Mouse (Mus musculus): ENCODE data around the gene Cdk5rap1. TPM values are rescaled to one million over a fixed set of nuclear protein-coding genes. Genes with fewer than 3 reads are reported as not detected.

The Cdk5rap1 gene
- polyA plus RNA-seq (2011; ENCODE audit: insufficient read depth, insufficient read length, low read depth, missing spikeins) = 23.8 and 27.1 TPM in 2 replicates

GRCm38 (mm10) chr2:154372842-154373500 lies at the start of gene Cdk5rap1:
Gene Cdk5rap1, minus strand, starts transcription at chr2:154373010.
- Histone ChIP-seq H3K27ac (ENCODE audit: insufficient read depth, low read length) (0 out of 2 replicates have a peak within 1 kb of the TSS, but pooled peaks have one; percentile 5), H3K9me3 (replicated peaks; ENCODE audit: control insufficient read depth, insufficient read depth, low read length, poor library complexity, severe bottlenecking) (no peaks in the 10 kb centered on the region), H3K4me3 (ENCODE audit: low read depth, low read length) (peak within 1 kb of the TSS; percentile 78), H3K27me3 (ENCODE audit: control insufficient read depth, insufficient read depth, low read length, poor library complexity, severe bottlenecking) (no peaks in the 10 kb centered on the region), H3K4me1 (ENCODE audit: control insufficient read depth, insufficient read depth, low read length) (no peaks in the 10 kb centered on the region), H3K9ac (ENCODE audit: low read depth, poor library complexity, severe bottlenecking) (peak within 1 kb of the TSS; percentile 80), H3K36me3 (ENCODE audit: control insufficient read depth, insufficient read depth, low read length, poor library complexity, severe bottlenecking) (no peaks in the 10 kb centered on the region; the same call in 1 of the 2 replicates)
- TF ChIP-seq EP300 (IDR thresholded peaks at IDR 0.05; ENCODE audit: insufficient read depth, low read depth, low read length) (no peak), CTCF (IDR thresholded peaks at IDR 0.05; ENCODE audit: low read depth, low read length) (no peak), POLR2A (IDR thresholded peaks at IDR 0.05; ENCODE audit: insufficient read depth, low read length) (no peak)

DNA sequence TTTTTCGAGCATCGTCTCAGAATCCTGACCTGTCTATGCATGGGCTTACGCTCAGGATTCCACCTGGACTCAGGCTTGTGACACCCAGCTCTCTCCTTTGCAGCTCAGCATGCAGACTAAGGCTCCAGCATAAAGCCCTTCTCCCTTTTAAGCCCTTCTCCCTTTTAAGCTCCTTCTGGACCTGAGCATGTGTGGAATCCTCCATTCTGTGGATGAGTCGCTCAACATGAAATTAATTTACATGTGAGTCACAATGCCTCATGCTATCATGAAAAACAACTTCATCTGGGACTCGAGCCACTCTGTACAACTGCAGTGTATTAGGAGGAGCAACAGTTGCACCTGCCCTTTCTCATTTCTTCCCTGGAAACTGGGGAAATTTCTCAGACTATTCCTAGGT lies 49.4 kb upstream of the Cdk5rap1 start:
- no peak for TF ChIP-seq CTCF (IDR thresholded peaks at IDR 0.05; ENCODE audit: low read depth, low read length)
- Histone ChIP-seq H3K27me3 (ENCODE audit: control insufficient read depth, insufficient read depth, low read length, poor library complexity, severe bottlenecking) (no peaks in the 10 kb centered on the region), H3K9me3 (replicated peaks; ENCODE audit: control insufficient read depth, insufficient read depth, low read length, poor library complexity, severe bottlenecking) (no peaks in the 10 kb centered on the region), H3K36me3 (ENCODE audit: control insufficient read depth, insufficient read depth, low read length, poor library complexity, severe bottlenecking) (no peaks in the 10 kb centered on the region), H3K27ac (ENCODE audit: insufficient read depth, low read length) (peak overlapping the region; percentile 84), H3K4me1 (ENCODE audit: control insufficient read depth, insufficient read depth, low read length) (peaks cover 5% of the 10 kb centered on the region), H3K4me3 (ENCODE audit: low read depth, low read length) (no peak overlapping the region), H3K9ac (ENCODE audit: low read depth, poor library complexity, severe bottlenecking) (peak overlapping the region; percentile 59)

- peaks cover 5% of the 10 kb centered on the region for H3K4me1 ChIP-seq (ENCODE audit: control insufficient read depth, insufficient read depth, low read length)
- no peaks in the 10 kb centered on the region for H3K36me3 ChIP-seq (ENCODE audit: control insufficient read depth, insufficient read depth, low read length, poor library complexity, severe bottlenecking)
- no peaks in the 10 kb centered on the region for H3K9me3 ChIP-seq (replicated peaks; ENCODE audit: control insufficient read depth, insufficient read depth, low read length, poor library complexity, severe bottlenecking)
- peak overlapping the region; percentile 94 for H3K27ac ChIP-seq (ENCODE audit: insufficient read depth, low read length)
- peak overlapping the region; percentile 59 for H3K9ac ChIP-seq (ENCODE audit: low read depth, poor library complexity, severe bottlenecking)
- H3K4me3 ChIP-seq (ENCODE audit: low read depth, low read length) = peak overlapping the region; percentile 75
- H3K27me3 ChIP-seq (ENCODE audit: control insufficient read depth, insufficient read depth, low read length, poor library complexity, severe bottlenecking) = no peaks in the 10 kb centered on the region
- TF ChIP-seq POLR2A (IDR thresholded peaks at IDR 0.05; ENCODE audit: insufficient read depth, low read length) (peak; percentile 13), CTCF (IDR thresholded peaks at IDR 0.05; ENCODE audit: low read depth, low read length) (no peak), EP300 (IDR thresholded peaks at IDR 0.05; ENCODE audit: insufficient read depth, low read depth, low read length) (peak; percentile 92)
These were observed 48.3 kb upstream of the Cdk5rap1 start for GRCm38 (mm10) chr2:154420942-154421731.

- no peaks in the 10 kb centered on the region for H3K27me3 ChIP-seq (ENCODE audit: control insufficient read depth, insufficient read depth, low read length, poor library complexity, severe bottlenecking)
- H3K36me3 ChIP-seq (ENCODE audit: control insufficient read depth, insufficient read depth, low read length, poor library complexity, severe bottlenecking) = no peaks in the 10 kb centered on the region
- TF ChIP-seq EP300 (IDR thresholded peaks at IDR 0.05; ENCODE audit: insufficient read depth, low read depth, low read length) (no peak), CTCF (IDR thresholded peaks at IDR 0.05; ENCODE audit: low read depth, low read length) (no peak), POLR2A (IDR thresholded peaks at IDR 0.05; ENCODE audit: insufficient read depth, low read length) (no peak)
- peaks cover 5% of the 10 kb centered on the region for H3K4me1 ChIP-seq (ENCODE audit: control insufficient read depth, insufficient read depth, low read length)
- peak overlapping the region; percentile 94 for H3K27ac ChIP-seq (ENCODE audit: insufficient read depth, low read length)
- H3K9me3 ChIP-seq (replicated peaks; ENCODE audit: control insufficient read depth, insufficient read depth, low read length, poor library complexity, severe bottlenecking) = no peaks in the 10 kb centered on the region
- peak overlapping the region; percentile 59 for H3K9ac ChIP-seq (ENCODE audit: low read depth, poor library complexity, severe bottlenecking)
- peak overlapping the region; percentile 90 for H3K4me3 ChIP-seq (ENCODE audit: low read depth, low read length)
These were observed 47.1 kb upstream of the Cdk5rap1 start for GRCm38 (mm10) chr2:154419631-154420515.

GRCm38 (mm10) chr2:154418001-154418400 lies 45.2 kb upstream of the Cdk5rap1 start:
- H3K9me3 ChIP-seq (replicated peaks; ENCODE audit: control insufficient read depth, insufficient read depth, low read length, poor library complexity, severe bottlenecking) = no peaks in the 10 kb centered on the region; the same call in 1 of the 2 replicates
- peak overlapping the region; percentile 82 for H3K27ac ChIP-seq (ENCODE audit: insufficient read depth, low read length)
- TF ChIP-seq CTCF (IDR thresholded peaks at IDR 0.05; ENCODE audit: low read depth, low read length) (no peak), EP300 (IDR thresholded peaks at IDR 0.05; ENCODE audit: insufficient read depth, low read depth, low read length) (no peak), POLR2A (IDR thresholded peaks at IDR 0.05; ENCODE audit: insufficient read depth, low read length) (no peak)
- no peaks in the 10 kb centered on the region for H3K27me3 ChIP-seq (ENCODE audit: control insufficient read depth, insufficient read depth, low read length, poor library complexity, severe bottlenecking)
- no peak overlapping the region for H3K4me3 ChIP-seq (ENCODE audit: low read depth, low read length)
- no peaks in the 10 kb centered on the region for H3K36me3 ChIP-seq (ENCODE audit: control insufficient read depth, insufficient read depth, low read length, poor library complexity, severe bottlenecking)
- peaks cover 5% of the 10 kb centered on the region for H3K4me1 ChIP-seq (ENCODE audit: control insufficient read depth, insufficient read depth, low read length)
- peak overlapping the region; percentile 46; the same call in 1 of the 2 replicates for H3K9ac ChIP-seq (ENCODE audit: low read depth, poor library complexity, severe bottlenecking)

All from ES-Bruce4 (cell line).